Mouse (Mus musculus) small intestine, adult 2 months (tissue): Measurements from ENCODE around the gene Manbal. TPM values are rescaled to one million over a fixed set of nuclear protein-coding genes. Genes with fewer than 3 reads are reported as not detected.

Experiments used
- H3K27ac ChIP-seq: fragments of 200-500 bp; 2 replicates; pipeline ENCODE4 v1.5.1; 2012; ENCODE audit warnings: low read depth, low read length, control low read depth, inconsistent platforms; ENCODE audit not compliant: insufficient read depth
- H3K27me3 ChIP-seq: fragments of 200-500 bp; 2 replicates; pipeline ENCODE4 v1.6.1; 2012; ENCODE audit warnings: mild to moderate bottlenecking, moderate library complexity, low read length, inconsistent platforms; ENCODE audit not compliant: control insufficient read depth, insufficient read depth
- H3K36me3 ChIP-seq: fragments of 200-500 bp; 2 replicates; pipeline ENCODE4 v1.6.1; 2012; ENCODE audit warnings: mild to moderate bottlenecking, low read length, control low read depth, inconsistent platforms; ENCODE audit not compliant: control insufficient read depth, insufficient read depth
- H3K4me1 ChIP-seq: fragments of 200-500 bp; 2 replicates; pipeline ENCODE4 v1.6.1; 2012; ENCODE audit warnings: low read length, inconsistent platforms, mixed read lengths; ENCODE audit not compliant: control insufficient read depth, insufficient read depth, insufficient read length
- H3K4me3 ChIP-seq: fragments of 200-500 bp; 2 replicates; pipeline ENCODE4 v1.5.1; 2012; ENCODE audit warnings: low read depth, mild to moderate bottlenecking, control low read depth, inconsistent platforms, low read length, moderate library complexity
- CTCF ChIP-seq: fragments of 200-500 bp; IDR thresholded peaks from 2 replicates; pipeline ENCODE4 v1.5.1; 2012; ENCODE audit warnings: low read depth, mild to moderate bottlenecking, control low read depth, inconsistent platforms, low read length, moderate library complexity, mixed read lengths; ENCODE audit not compliant: insufficient replicate concordance, insufficient read length; ENCODE audit errors: extremely low read depth
- POLR2A ChIP-seq: fragments of 200-500 bp; IDR thresholded peaks from 2 replicates; pipeline ENCODE4 v1.6.1; 2012; ENCODE audit warnings: low read depth, mild to moderate bottlenecking, control low read depth, inconsistent platforms, low read length, moderate library complexity
- WGBS: fragments of 180-500 bp; shearing (Covaris S2); methylation state at CpG from one replicate; pipeline ENCODE4 v1.1.7; 2018; 5-methylcytosine and 5-hydroxymethylcytosine counted together
- polyA plus RNA-seq: library from polyadenylated mRNA; depleted of rRNA; stranded (reverse); fragments of >200 nt; gene quantifications from 2 replicates; pipeline ENCODE4 v1.2.3, GENCODE M21; 2012

Gene Manbal
- polyA plus RNA-seq, 1 experiment = 47.5 TPM

- TF ChIP-seq POLR2A = no peak
- no peak for TF ChIP-seq CTCF
- Histone ChIP-seq H3K4me1 (peaks cover 8% of the 10 kb centered on the region), H3K4me3 (no peak overlapping the region), H3K36me3 (peaks cover 20% of the 10 kb centered on the region), H3K27me3 (no peaks in the 10 kb centered on the region), H3K27ac (no peak overlapping the region)
- 89% methylated on average over 6 of the region's 6 CpGs for WGBS
Observed at GRCm38 (mm10) chr2:157400491-157400890, 33.1 kb downstream of the Manbal start.

GRCm38 (mm10) chr2:157401261-157401660 lies 33.9 kb downstream of the Manbal start:
- 90% methylated on average over 2 of the region's 2 CpGs for WGBS
- Histone ChIP-seq H3K27me3 (no peaks in the 10 kb centered on the region), H3K27ac (no peak overlapping the region), H3K4me1 (peaks cover 2% of the 10 kb centered on the region; the same call in 1 of the 2 replicates), H3K4me3 (no peak overlapping the region), H3K36me3 (peaks cover 14% of the 10 kb centered on the region)
- no peak for TF ChIP-seq POLR2A
- no peak for TF ChIP-seq CTCF

- Histone ChIP-seq H3K27ac (peak overlapping the region; percentile 58; the same call in 1 of the 2 replicates), H3K4me1 (peaks cover 9% of the 10 kb centered on the region; the same call in 1 of the 2 replicates), H3K36me3 (no peaks in the 10 kb centered on the region), H3K27me3 (no peaks in the 10 kb centered on the region), H3K4me3 (no peak overlapping the region)
- 77% methylated on average over 7 of the region's 7 CpGs for WGBS
- TF ChIP-seq CTCF (no peak), POLR2A (no peak)
Observed at GRCm38 (mm10) chr2:157407596-157407995, 40.2 kb downstream of the Manbal start.

- WGBS = 72% methylated on average over 12 of the region's 12 CpGs
- no peak for TF ChIP-seq CTCF
- TF ChIP-seq POLR2A = no peak
Observed at GRCm38 (mm10) chr2:157409793-157410533, 42.6 kb downstream of the Manbal start.

GRCm38 (mm10) chr2:157411151-157411693 lies 43.8 kb downstream of the Manbal start:
- Histone ChIP-seq H3K27me3 (no peaks in the 10 kb centered on the region), H3K27ac (no peak overlapping the region), H3K4me3 (no peak overlapping the region), H3K4me1 (peaks cover 12% of the 10 kb centered on the region; the same call in 1 of the 2 replicates), H3K36me3 (no peaks in the 10 kb centered on the region)
- TF ChIP-seq POLR2A (no peak), CTCF (no peak)
- 85% methylated on average over 6 of the region's 6 CpGs for WGBS

More at GRCm38 (mm10) chr2:157409793-157410533, 42.6 kb downstream of the Manbal start:
- no peak overlapping the region for H3K27ac ChIP-seq
- no peaks in the 10 kb centered on the region for H3K27me3 ChIP-seq
- peaks cover 12% of the 10 kb centered on the region; the same call in 1 of the 2 replicates for H3K4me1 ChIP-seq
- H3K4me3 ChIP-seq = no peak overlapping the region
- H3K36me3 ChIP-seq = no peaks in the 10 kb centered on the region

GRCm38 (mm10) chr2:157412497-157412896 lies 45.1 kb downstream of the Manbal start:
- no peak overlapping the region for H3K4me3 ChIP-seq
- H3K4me1 ChIP-seq = peaks cover 20% of the 10 kb centered on the region; the same call in 1 of the 2 replicates
- H3K27ac ChIP-seq = peak overlapping the region; percentile 58; the same call in 1 of the 2 replicates
- 38% methylated on average over 7 of the region's 7 CpGs for WGBS
- no peak for TF ChIP-seq CTCF
- TF ChIP-seq POLR2A = no peak
- no peaks in the 10 kb centered on the region for H3K36me3 ChIP-seq
- H3K27me3 ChIP-seq = no peaks in the 10 kb centered on the region

GRCm38 (mm10) chr2:157417229-157417628 lies 49.8 kb downstream of the Manbal start:
- 66% methylated on average over 6 of the region's 6 CpGs for WGBS
- peaks cover 46% of the 10 kb centered on the region for H3K4me1 ChIP-seq
- no peak for TF ChIP-seq CTCF
- TF ChIP-seq POLR2A = no peak
- no peaks in the 10 kb centered on the region for H3K36me3 ChIP-seq
- H3K4me3 ChIP-seq = no peak overlapping the region
- H3K27ac ChIP-seq = peak overlapping the region; percentile 26
- no peaks in the 10 kb centered on the region for H3K27me3 ChIP-seq
